Mouse (Mus musculus) CH12.LX (cell line): ENCODE measurements at regions not wholly inside any gene's neighbourhood (a gene's known extent, or its start where the extent isn't known, plus 50 kb on each side); places are given as distances from the start of the nearest gene placed in this dataset.

Source experiments
- DNase-seq: peaks from one replicate; pipeline ENCODE4 v3.0.0-alpha.2; 2013; ENCODE audit errors: extremely low read depth
- H3K27ac ChIP-seq: 2 replicates; pipeline ENCODE4 v1.5.1; 2012; ENCODE audit warnings: low read depth, mild to moderate bottlenecking, control low read depth, moderate library complexity; ENCODE audit not compliant: insufficient read depth
- H3K27me3 ChIP-seq: replicated peaks from 2 replicates; pipeline ENCODE3; 2012; ENCODE audit warnings: inconsistent platforms
- H3K36me3 ChIP-seq, 2 experiments: replicated peaks in 1 of 2; 2 replicates each; pipeline versions ENCODE3 to v1.6.1; 2012; ENCODE audit warnings: inconsistent platforms in 1 of 2, low read length in 1 of 2, mild to moderate bottlenecking in 1 of 2, mixed read lengths in 1 of 2, moderate library complexity in 1 of 2; ENCODE audit not compliant: control insufficient read depth in 1 of 2, insufficient read depth in 1 of 2
- H3K4me1 ChIP-seq, 2 experiments: 2 replicates each; pipeline ENCODE4 v1.6.1; 2012; ENCODE audit warnings: inconsistent platforms in 1 of 2, moderate library complexity in 1 of 2; ENCODE audit not compliant: insufficient read depth in 2 of 2, control insufficient read depth in 1 of 2
- H3K4me2 ChIP-seq: 2 replicates; pipeline ENCODE4 v1.6.1; 2012; ENCODE audit warnings: low read depth, mild to moderate bottlenecking, control low read depth; ENCODE audit not compliant: poor library complexity, insufficient read depth, severe bottlenecking
- H3K4me3 ChIP-seq, 3 experiments: fragments of 150-350 bp in 1 of 3; sonication (generic) in 1 of 3; replicated peaks in 1 of 3; 2 replicates each; pipeline versions ENCODE3 to v1.5.1; 2011 to 2012; ENCODE audit warnings: low read depth in 2 of 3, low read length in 2 of 3, mild to moderate bottlenecking in 2 of 3, moderate library complexity in 2 of 3, control low read depth in 1 of 3, improper control_type of control experiment in 1 of 3, inconsistent platforms in 1 of 3, mixed read lengths in 1 of 3; ENCODE audit not compliant: poor library complexity in 1 of 3
- H3K79me2 ChIP-seq: replicated peaks from 2 replicates; pipeline ENCODE4 v1.6.1; 2012; ENCODE audit warnings: mild to moderate bottlenecking, moderate library complexity; ENCODE audit not compliant: control insufficient read depth, poor library complexity, insufficient read depth, severe bottlenecking; ENCODE audit errors: extremely low read depth
- H3K9ac ChIP-seq: 2 replicates; pipeline ENCODE4 v1.6.1; 2012; ENCODE audit warnings: low read depth, mild to moderate bottlenecking, control low read depth, moderate library complexity; ENCODE audit not compliant: insufficient read depth
- H3K9me3 ChIP-seq: replicated peaks from 2 replicates; pipeline ENCODE3; 2012; ENCODE audit warnings: low read length, inconsistent platforms, mixed read lengths
- BHLHE40 ChIP-seq: IDR thresholded peaks from 2 replicates; pipeline ENCODE4 v1.6.1; 2011; ENCODE audit warnings: mild to moderate bottlenecking, low read depth, low read length, improper control_type of control experiment
- CHD1 ChIP-seq: IDR thresholded peaks from 2 replicates; pipeline ENCODE4 v1.6.1; 2012; ENCODE audit warnings: low read depth, low read length, improper control_type of control experiment, inconsistent platforms
- CHD2 ChIP-seq: IDR thresholded peaks from 2 replicates; pipeline ENCODE4 v1.6.1; 2011; ENCODE audit warnings: low read length, improper control_type of control experiment
- CTCF ChIP-seq, 2 experiments: IDR thresholded peaks in 1 of 2; conservative IDR thresholded peaks in 1 of 2; 2 replicates each; pipeline ENCODE4 v1.5.1; 2011 to 2012; ENCODE audit warnings: low read depth in 2 of 2, low read length in 2 of 2, improper control_type of control experiment in 1 of 2, inconsistent platforms in 1 of 2, mild to moderate bottlenecking in 1 of 2, moderate library complexity in 1 of 2
- E2F4 ChIP-seq: IDR thresholded peaks from 2 replicates; pipeline ENCODE4 v1.6.1; 2011; ENCODE audit warnings: low read depth, low read length, improper control_type of control experiment; ENCODE audit not compliant: insufficient replicate concordance
- GABPA ChIP-seq: IDR thresholded peaks from 2 replicates; pipeline ENCODE4 v1.6.1; 2012; ENCODE audit warnings: low read depth, low read length, improper control_type of control experiment, inconsistent platforms; ENCODE audit not compliant: insufficient replicate concordance
- HCFC1 ChIP-seq: IDR thresholded peaks from 2 replicates; pipeline ENCODE4 v1.6.1; 2012; ENCODE audit warnings: low read depth, mild to moderate bottlenecking, inconsistent platforms, low read length, improper control_type of control experiment
- JUN ChIP-seq: IDR thresholded peaks from 2 replicates; pipeline ENCODE4 v1.6.1; 2011; ENCODE audit warnings: low read depth, mild to moderate bottlenecking, low read length, improper control_type of control experiment, moderate library complexity; ENCODE audit not compliant: insufficient read depth
- JUND ChIP-seq: conservative IDR thresholded peaks from 2 replicates; pipeline ENCODE4 v1.6.1; 2011; ENCODE audit warnings: low read depth, low read length, improper control_type of control experiment
- MAX ChIP-seq: IDR thresholded peaks from 2 replicates; pipeline ENCODE4 v1.6.1; 2011; ENCODE audit warnings: low read length, improper control_type of control experiment
- MAZ ChIP-seq: IDR thresholded peaks from 2 replicates; pipeline ENCODE4 v1.6.1; 2012; ENCODE audit warnings: low read depth, mild to moderate bottlenecking, inconsistent platforms, low read length, improper control_type of control experiment, moderate library complexity
- MXI1 ChIP-seq: IDR thresholded peaks from 2 replicates; pipeline ENCODE4 v1.6.1; 2011; ENCODE audit warnings: mild to moderate bottlenecking, low read depth, low read length, improper control_type of control experiment
- MYC ChIP-seq: IDR thresholded peaks from 2 replicates; pipeline ENCODE4 v1.6.1; 2011; ENCODE audit warnings: low read depth, mild to moderate bottlenecking, improper control_type of control experiment, low read length
- NRF1 ChIP-seq: IDR thresholded peaks from 2 replicates; pipeline ENCODE4 v1.6.1; 2014; ENCODE audit warnings: low read depth, mild to moderate bottlenecking, inconsistent platforms, low read length, improper control_type of control experiment, moderate library complexity
- PAX5 ChIP-seq: IDR thresholded peaks from 2 replicates; pipeline ENCODE4 v1.6.1; 2012; ENCODE audit warnings: low read length, inconsistent platforms, mixed read lengths
- POLR2AphosphoS2 ChIP-seq: IDR thresholded peaks from 2 replicates; pipeline ENCODE4 v1.6.1; 2011; ENCODE audit warnings: low read depth, low read length, improper control_type of control experiment
- RAD21 ChIP-seq: IDR thresholded peaks from 2 replicates; pipeline ENCODE4 v1.6.1; 2011; ENCODE audit warnings: low read depth, mild to moderate bottlenecking, low read length, improper control_type of control experiment, moderate library complexity
- SMC3 ChIP-seq: IDR thresholded peaks from 2 replicates; pipeline ENCODE4 v1.6.1; 2011; ENCODE audit warnings: low read depth, low read length, improper control_type of control experiment
- TBP ChIP-seq: conservative IDR thresholded peaks from 2 replicates; pipeline ENCODE4 v1.6.1; 2011; ENCODE audit warnings: low read depth, low read length, improper control_type of control experiment
- UBTF ChIP-seq: IDR thresholded peaks from 2 replicates; pipeline ENCODE4 v1.6.1; 2012; ENCODE audit warnings: low read depth, mild to moderate bottlenecking, inconsistent platforms, low read length, improper control_type of control experiment, moderate library complexity
- ZKSCAN1 ChIP-seq: IDR thresholded peaks from 2 replicates; pipeline ENCODE4 v1.6.1; 2012; ENCODE audit warnings: low read depth, inconsistent platforms, low read length, improper control_type of control experiment, borderline replicate concordance
- ZMIZ1 ChIP-seq: IDR thresholded peaks from 2 replicates; pipeline ENCODE4 v1.6.1; 2012; ENCODE audit warnings: low read depth, mild to moderate bottlenecking, inconsistent platforms, low read length, improper control_type of control experiment
- dilution Hi-C: fragments of 300-500 bp; cut with MboI; formaldehyde crosslinking; loops from 2 replicates; pipeline ENCODE4 v1.14.3; 2020; ENCODE audit warnings: low sequenced_read_pairs; ENCODE audit not compliant: extremely low pct_unique_long_range_greater_than_20kb, extremely low pct_ligation_motif_present
- in situ Hi-C: fragments of 300-500 bp; cut with MboI; formaldehyde crosslinking; loops from 3 replicates; pipeline ENCODE4 v1.14.3; 2019; ENCODE audit warnings: low sequenced_read_pairs, low pct_ligation_motif_present, low pct_unique_long_range_greater_than_20kb, mixed read lengths

DNA sequence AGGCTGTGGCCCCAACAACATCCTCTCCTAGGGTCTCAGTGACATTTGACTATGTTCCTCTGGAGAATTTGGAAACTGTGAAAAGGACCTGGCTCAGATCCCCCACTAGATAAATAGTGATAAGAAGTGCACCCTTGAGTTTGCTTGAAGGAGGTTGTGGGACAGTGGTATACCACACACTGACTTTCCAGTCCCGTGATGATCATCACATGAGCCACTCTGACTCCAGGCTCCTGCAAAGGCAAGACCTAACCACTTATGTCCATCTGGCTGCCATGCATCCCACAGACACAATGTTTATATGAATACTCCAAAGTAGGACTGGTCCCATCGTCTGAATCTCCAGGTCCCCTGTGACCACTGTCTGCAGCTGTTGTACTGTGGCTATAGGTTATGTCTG, 523.7 kb upstream of the Lrrc6 start:
- Histone ChIP-seq H3K9me3 (peaks cover 7% of the 10 kb centered on the region), H3K79me2 (no peaks in the 10 kb centered on the region), H3K4me3 (no peak overlapping the region), H3K36me3 (no peaks in the 10 kb centered on the region), H3K4me1 (peaks cover 2 to 16% of the 10 kb centered on the region in 2 experiments; a peak in 3 of 4 replicates), H3K9ac (no peak overlapping the region), H3K4me2 (no peak overlapping the region), H3K27me3 (no peaks in the 10 kb centered on the region), H3K27ac (no peak overlapping the region)
- no peak for DNase-seq
- no peak for TF ChIP-seq MYC
- TF ChIP-seq TBP, result no peak
- no peak for TF ChIP-seq JUND
- in situ Hi-C loops (no loop called here), dilution Hi-C loops (no loop called here)

DNA sequence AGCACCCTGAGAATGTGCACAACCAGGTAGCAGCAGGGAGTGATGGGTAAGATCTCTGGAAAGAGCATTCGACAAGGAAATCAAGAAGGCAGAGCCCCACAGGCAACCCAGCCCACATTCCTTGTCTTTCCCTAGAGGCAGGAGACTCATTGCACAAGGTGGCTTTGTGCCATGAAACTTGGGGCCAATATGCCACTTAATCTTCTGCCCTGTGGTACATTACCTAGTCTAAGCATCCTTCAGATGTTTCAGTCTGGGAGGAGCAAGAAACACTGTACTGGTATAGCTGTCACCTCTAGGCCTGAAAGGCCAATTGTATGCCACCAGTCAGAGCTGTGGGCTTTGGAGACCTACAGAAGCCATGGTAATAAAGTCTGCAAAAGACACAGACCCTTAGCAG, 522.4 kb upstream of the Lrrc6 start:
- in situ Hi-C loops (no loop called here), dilution Hi-C loops (no loop called here)
- H3K27me3 ChIP-seq, result no peaks in the 10 kb centered on the region
- peaks cover 7% of the 10 kb centered on the region for H3K9me3 ChIP-seq
- no peak overlapping the region for H3K4me3 ChIP-seq
- TF ChIP-seq CTCF (conservative IDR thresholded peaks at IDR 0.05 in 1 of 2, IDR thresholded peaks at IDR 0.05 in 1 of 2; ENCODE audit: low read depth in 2 of 2, low read length in 2 of 2), result no peak
- no peak for TF ChIP-seq E2F4
- TF ChIP-seq BHLHE40, result no peak
- no peak for TF ChIP-seq GABPA
- TF ChIP-seq NRF1, result no peak
- TF ChIP-seq MXI1, result no peak
- TF ChIP-seq ZMIZ1, result no peak
- no peak for TF ChIP-seq MAX
- TF ChIP-seq MAZ, result no peak
- TF ChIP-seq ZKSCAN1, result no peak
- TF ChIP-seq PAX5, result no peak
- TF ChIP-seq RAD21, result no peak
- no peak for TF ChIP-seq CHD1
- no peak for TF ChIP-seq POLR2AphosphoS2
- no peak for TF ChIP-seq SMC3
- TF ChIP-seq HCFC1, result no peak
- no peak for TF ChIP-seq JUN
- no peak for TF ChIP-seq CHD2
- TF ChIP-seq UBTF, result no peak
- H3K36me3 ChIP-seq, result no peaks in the 10 kb centered on the region
- no peaks in the 10 kb centered on the region for H3K79me2 ChIP-seq
- DNase-seq, result no peak
- no peak overlapping the region for H3K4me2 ChIP-seq
- H3K27ac ChIP-seq, result no peak overlapping the region
- H3K9ac ChIP-seq, result no peak overlapping the region
- H3K4me1 ChIP-seq, result peaks cover 2 to 21% of the 10 kb centered on the region in 2 experiments; a peak in 3 of 4 replicates
